ENCODE assay signal across 26 mouse cellular contexts in the genomic region with DNA sequence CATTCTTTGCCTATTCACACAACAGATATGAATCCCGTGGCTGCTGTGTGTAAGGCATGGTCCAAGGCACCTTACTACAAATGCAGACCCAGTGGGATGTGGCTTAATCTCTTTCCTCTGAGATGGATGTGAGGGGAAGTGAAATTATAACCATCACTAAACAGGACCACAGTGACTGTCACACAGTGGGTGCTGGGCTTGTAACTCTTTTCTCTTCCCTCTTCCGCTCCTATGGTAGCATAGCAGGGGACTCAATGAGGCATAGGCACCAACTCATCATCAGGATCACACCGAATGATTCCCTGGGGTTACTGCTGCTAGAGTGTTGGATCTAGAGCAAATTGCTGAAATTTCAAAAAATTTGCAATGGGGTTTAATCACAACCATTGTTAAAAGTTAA. TPM values are rescaled to one million over a fixed set of nuclear protein-coding genes. Genes with fewer than 3 reads are reported as not detected.
A peak's percentile ranks its signal among the peaks of the same experiment; 100 is the strongest.
DNase-seq lines count a peak whose midpoint lies in the region; ATAC-seq lines count a peak whose summit lies in the region.
"Had no signal": no experiment of that assay in that cellular context is flagged by ENCODE, and none has a peak within 500 bp of the region (broad histone marks: within the 10 kb centered on the region; RNA-seq: fewer than 3 reads in every experiment).

No protein-coding gene starts in this region.

- no peaks in the 10 kb centered on the region for H3K9me3 ChIP-seq in heart, embryonic 10.5 days
- H3K9me3 ChIP-seq in heart, embryonic 11.5 days (replicated peaks; ENCODE audit: control insufficient read depth, low read length) = no peaks in the 10 kb centered on the region
- no peaks in the 10 kb centered on the region for H3K9me3 ChIP-seq in midbrain, embryonic 11.5 days (ENCODE audit: control insufficient read depth, low read length)
- no peaks in the 10 kb centered on the region for H3K9me3 ChIP-seq in midbrain, embryonic 13.5 days
- H3K9me3 ChIP-seq: embryonic facial prominence, embryonic 10.5 days; embryonic facial prominence, embryonic 13.5 days; forebrain, embryonic 12.5 days; forebrain, embryonic 15.5 days; G1E; hindbrain, embryonic 15.5 days had no signal

- peaks cover 2% of the 10 kb centered on the region; the same call in 1 of the 2 replicates for H3K4me1 ChIP-seq in heart, embryonic 10.5 days
- H3K4me1 ChIP-seq in heart, embryonic 11.5 days (ENCODE audit: control insufficient read depth, insufficient read depth, low read length) = no peaks in the 10 kb centered on the region
- no peaks in the 10 kb centered on the region; the same call in 1 of the 2 replicates for H3K4me1 ChIP-seq in midbrain, embryonic 11.5 days (ENCODE audit: control insufficient read depth, insufficient read depth, low read length)
- H3K4me1 ChIP-seq in midbrain, embryonic 13.5 days (replicated peaks) = 0 out of 2 replicates have a peak, but pooled peaks cover 3% of the 10 kb centered on the region
- H3K4me1 ChIP-seq: embryonic facial prominence, embryonic 13.5 days; forebrain, embryonic 15.5 days; hindbrain, embryonic 15.5 days had no signal

- no peak for ATAC-seq in heart, embryonic 11.5 days (replicated peaks; ENCODE audit: insufficient number of reproducible peaks, low FRiP score, low TSS enrichment)
- ATAC-seq in midbrain, embryonic 11.5 days (ENCODE audit: low FRiP score) = no peak
- no peak for ATAC-seq in midbrain, embryonic 13.5 days
- ATAC-seq in granulocyte monocyte progenitor cell, adult 5-6 weeks (replicated peaks; ENCODE audit: poor library complexity, severe bottlenecking) = peak; percentile 58
- peak; percentile 28; the same call in 1 of the 2 replicates for ATAC-seq in monocyte, adult 5-6 weeks (replicated peaks; ENCODE audit: insufficient number of reproducible peaks, low FRiP score, low TSS enrichment, poor library complexity, severe bottlenecking)
- ATAC-seq: forebrain, embryonic 15.5 days; intestine, postnatal 0 days; Patski had no signal

- H3K36me3 ChIP-seq in heart, embryonic 10.5 days = no peaks in the 10 kb centered on the region
- H3K36me3 ChIP-seq in heart, embryonic 11.5 days (ENCODE audit: control insufficient read depth, insufficient read depth, low read length) = no peaks in the 10 kb centered on the region
- no peaks in the 10 kb centered on the region for H3K36me3 ChIP-seq in midbrain, embryonic 11.5 days (ENCODE audit: control insufficient read depth, insufficient read depth, low read length)
- no peaks in the 10 kb centered on the region for H3K36me3 ChIP-seq in midbrain, embryonic 13.5 days
- H3K36me3 ChIP-seq: embryonic facial prominence, embryonic 10.5 days; embryonic facial prominence, embryonic 13.5 days; forebrain, embryonic 12.5 days; forebrain, embryonic 15.5 days; G1E; hindbrain, embryonic 15.5 days had no signal

- H3K9ac ChIP-seq in heart, embryonic 11.5 days (ENCODE audit: low read depth, low read length) = no peak overlapping the region
- H3K9ac ChIP-seq in midbrain, embryonic 11.5 days (ENCODE audit: low read length) = no peak overlapping the region
- no peak overlapping the region for H3K9ac ChIP-seq in midbrain, embryonic 13.5 days (replicated peaks)
- H3K9ac ChIP-seq: embryonic facial prominence, embryonic 13.5 days; forebrain, embryonic 12.5 days; forebrain, embryonic 15.5 days; hindbrain, embryonic 15.5 days had no signal

- no peak overlapping the region for H3K4me2 ChIP-seq in heart, embryonic 11.5 days
- no peak overlapping the region for H3K4me2 ChIP-seq in midbrain, embryonic 11.5 days
- H3K4me2 ChIP-seq in midbrain, embryonic 13.5 days (replicated peaks) = no peak overlapping the region
- H3K4me2 ChIP-seq: embryonic facial prominence, embryonic 13.5 days; forebrain, embryonic 12.5 days; forebrain, embryonic 15.5 days; hindbrain, embryonic 15.5 days had no signal

- WGBS in heart, embryonic 10.5 days = 84% methylated on average over 3 of the region's 3 CpGs
- WGBS in heart, embryonic 11.5 days (ENCODE audit: insufficient replicate concordance) = 81% methylated on average over 3 of the region's 3 CpGs
- 65% methylated on average over 3 of the region's 3 CpGs for WGBS in midbrain, embryonic 11.5 days
- WGBS in midbrain, embryonic 13.5 days = 68% methylated on average over 3 of the region's 3 CpGs

- no peaks in the 10 kb centered on the region for H3K27me3 ChIP-seq in heart, embryonic 10.5 days (ENCODE audit: insufficient read depth, poor library complexity, severe bottlenecking)
- H3K27me3 ChIP-seq in heart, embryonic 11.5 days (ENCODE audit: control insufficient read depth, insufficient read depth, low read length) = no peaks in the 10 kb centered on the region
- no peaks in the 10 kb centered on the region for H3K27me3 ChIP-seq in midbrain, embryonic 11.5 days (ENCODE audit: control insufficient read depth, insufficient read depth, low read length)
- no peaks in the 10 kb centered on the region for H3K27me3 ChIP-seq in midbrain, embryonic 13.5 days
- H3K27me3 ChIP-seq: CH12.LX; embryonic facial prominence, embryonic 13.5 days; forebrain, embryonic 12.5 days; forebrain, embryonic 15.5 days; hindbrain, embryonic 15.5 days; Patski had no signal

- H3K4me3 ChIP-seq in heart, embryonic 10.5 days = no peak overlapping the region
- no peak overlapping the region for H3K4me3 ChIP-seq in heart, embryonic 11.5 days (ENCODE audit: low read depth, low read length)
- no peak overlapping the region for H3K4me3 ChIP-seq in midbrain, embryonic 11.5 days (ENCODE audit: low read depth, low read length)
- H3K4me3 ChIP-seq in midbrain, embryonic 13.5 days (replicated peaks) = no peak overlapping the region
- H3K4me3 ChIP-seq: embryonic facial prominence, embryonic 10.5 days; embryonic facial prominence, embryonic 13.5 days; erythroblast, embryonic 14.5 days; forebrain, embryonic 12.5 days; forebrain, embryonic 15.5 days; hindbrain, embryonic 15.5 days had no signal

- no peak overlapping the region for H3K27ac ChIP-seq in heart, embryonic 10.5 days
- H3K27ac ChIP-seq in heart, embryonic 11.5 days (ENCODE audit: low read depth, low read length) = no peak overlapping the region
- no peak overlapping the region for H3K27ac ChIP-seq in midbrain, embryonic 11.5 days (ENCODE audit: low read depth, low read length)
- H3K27ac ChIP-seq in midbrain, embryonic 13.5 days = no peak overlapping the region
- H3K27ac ChIP-seq: embryonic facial prominence, embryonic 10.5 days; embryonic facial prominence, embryonic 13.5 days; forebrain, embryonic 12.5 days; forebrain, embryonic 15.5 days; hindbrain, embryonic 15.5 days had no signal

- DNase-seq in heart, embryonic 10.5 days (ENCODE audit: low spot score) = peak; percentile 72
- DNase-seq in midbrain, embryonic 11.5 days (ENCODE audit: low spot score, missing footprints) = peak; percentile 60
- DNase-seq in adrenal gland, adult 8-10 months = no peak
- DNase-seq: adrenal gland, postnatal 14 days; B cell, adult 2 months; cerebellum, adult 18-20 months; cerebellum, adult 9-10 months; cerebellum, postnatal 14 days; embryo, embryonic 11 days; gastrocnemius, postnatal 25 days; heart, adult 18-20 months; heart, postnatal 36 days had no signal

RNA-seq across cellular contexts. Expression of a gene that starts 52.2 kb away (rescaled TPM):
- 6.2 and 7.8 TPM in 2 replicates for polyA plus RNA-seq in heart, embryonic 10.5 days (2016; fragmentation: Nextera tagmentation; extraction: Ambion mirVana)
- polyA plus RNA-seq in heart, embryonic 11.5 days (2014; fragmentation: Nextera tagmentation; extraction: Ambion mirVana) = 8.5 and 9.0 TPM in 2 replicates
- polyA plus RNA-seq in midbrain, embryonic 11.5 days (2014; fragmentation: Nextera tagmentation; extraction: Ambion mirVana) = 18.5 and 19.9 TPM in 2 replicates
- polyA plus RNA-seq in midbrain, embryonic 13.5 days (2015; fragmentation: Nextera tagmentation; extraction: Ambion mirVana) = 6.2 and 7.4 TPM in 2 replicates
- total RNA-seq in granulocyte monocyte progenitor cell, adult 5-6 weeks (2014; fragmentation: Nextera tagmentation) = 71.4 and 91.9 TPM in 2 replicates
- total RNA-seq in granulocyte monocyte progenitor cell, adult 5-6 weeks (2017) = 143 and 157 TPM in 2 replicates
- 51.2 to 86.8 TPM (median 55.9 TPM) in 3 replicates for total RNA-seq in monocyte, adult 5-6 weeks (2017)
- 100 to 1,000 TPM; 141 to 294 (median 213) TPM for total RNA-seq in adrenal gland, adult 8-10 months (2022)

Comparison
In these comparisons a context has a peak if more than half of its experiments do, and no peak if none do; other contexts are left out.
1. ATAC-seq: peak in granulocyte monocyte progenitor cell, adult 5-6 weeks (single experiment) and monocyte, adult 5-6 weeks (single experiment); none in heart, embryonic 11.5 days (single experiment), midbrain, embryonic 11.5 days (single experiment) and midbrain, embryonic 13.5 days (single experiment).